Mouse (Mus musculus) MN1 (cell line): ENCODE data around the gene 1700016H13Rik.
A peak's percentile ranks its signal among the peaks of the same experiment; 100 is the strongest.

ENCODE experiments used
- DNase-seq: peaks from one replicate; pipeline ENCODE4 v3.0.0-alpha.2; 2016; ENCODE audit warnings: low spot score

Gene 1700016H13Rik

DNA sequence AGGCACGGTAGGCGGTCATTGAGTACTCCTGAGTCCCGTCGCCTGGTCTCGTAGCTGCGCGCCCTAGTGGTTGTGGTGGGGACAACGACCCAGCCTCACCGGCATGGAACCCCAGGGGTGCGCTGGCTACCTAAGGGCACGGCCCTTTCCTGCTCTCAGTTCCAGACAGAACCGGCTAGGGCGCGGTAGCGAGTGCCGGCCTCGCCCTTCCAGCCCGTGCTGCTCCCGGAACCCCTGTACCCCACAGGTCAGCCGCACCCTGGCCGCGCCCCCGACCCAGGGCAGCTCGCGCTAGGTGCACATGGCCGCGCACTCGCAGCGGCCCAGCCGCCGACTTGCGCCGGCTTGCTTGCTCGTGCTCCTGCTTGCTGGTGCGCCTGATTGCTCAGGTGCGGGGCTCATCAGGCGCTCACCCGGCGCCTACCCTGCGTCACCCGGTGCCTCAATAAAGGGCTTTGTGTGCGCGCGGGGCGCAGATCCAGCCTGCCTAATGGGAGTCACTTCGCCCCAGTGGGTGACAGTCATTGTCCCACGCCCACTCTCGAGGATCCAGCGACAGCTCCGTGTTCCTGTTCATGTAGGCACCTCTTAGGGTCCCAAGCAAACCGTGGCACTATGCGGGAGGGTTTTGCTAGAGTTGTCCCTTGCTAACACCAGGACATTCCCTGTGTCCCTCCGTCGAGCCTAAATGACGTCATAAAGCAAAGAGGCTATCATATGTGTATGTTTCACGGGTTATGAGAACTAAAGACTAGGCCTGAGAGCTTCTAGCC is at the start of gene 1700016H13Rik:
Gene 1700016H13Rik (minus strand): TSS at position 665 of the 773 bp plus-strand sequence.
- no peak for DNase-seq

DNA sequence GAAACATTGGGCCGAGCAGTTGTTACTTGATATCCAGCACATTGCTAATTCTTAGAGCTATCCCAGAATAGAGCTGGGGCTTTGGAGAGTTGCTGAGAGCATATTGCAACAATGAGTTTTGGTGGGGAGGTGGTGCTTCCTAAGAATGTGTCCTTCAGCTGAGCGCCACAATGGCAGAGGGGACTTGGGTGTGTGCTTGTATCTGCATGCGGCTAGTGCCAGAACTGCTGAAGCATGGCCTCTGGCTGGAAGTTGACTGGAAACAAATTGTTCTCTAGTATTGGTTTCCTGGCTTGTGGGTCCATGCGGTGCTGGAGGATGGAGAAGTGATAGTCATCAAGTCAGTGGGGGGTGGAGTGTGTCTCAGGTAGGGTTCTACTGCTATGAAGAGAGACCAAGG is 49.5 kb upstream of the 1700016H13Rik start:
- no peak for DNase-seq

DNA sequence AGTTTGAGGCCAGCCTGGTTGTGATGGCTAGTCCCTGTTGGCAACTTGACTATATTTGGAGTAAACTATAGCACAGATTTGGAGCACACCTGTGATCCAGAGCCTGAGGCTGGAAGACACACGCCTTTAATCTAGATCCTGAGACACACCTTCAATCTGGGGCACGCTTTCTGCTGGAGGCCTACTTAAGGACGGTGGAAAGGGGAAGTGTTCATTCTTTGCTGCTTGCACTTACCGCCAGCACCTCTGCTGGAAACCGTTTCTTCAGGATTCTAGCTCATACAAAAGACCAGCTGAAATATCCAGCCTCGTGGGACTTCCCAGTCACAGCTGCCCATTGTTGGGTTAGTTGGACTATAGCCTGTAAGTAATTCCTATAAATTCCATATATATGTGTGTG is 46.7 kb upstream of the 1700016H13Rik start:
- DNase-seq = no peak

DNA sequence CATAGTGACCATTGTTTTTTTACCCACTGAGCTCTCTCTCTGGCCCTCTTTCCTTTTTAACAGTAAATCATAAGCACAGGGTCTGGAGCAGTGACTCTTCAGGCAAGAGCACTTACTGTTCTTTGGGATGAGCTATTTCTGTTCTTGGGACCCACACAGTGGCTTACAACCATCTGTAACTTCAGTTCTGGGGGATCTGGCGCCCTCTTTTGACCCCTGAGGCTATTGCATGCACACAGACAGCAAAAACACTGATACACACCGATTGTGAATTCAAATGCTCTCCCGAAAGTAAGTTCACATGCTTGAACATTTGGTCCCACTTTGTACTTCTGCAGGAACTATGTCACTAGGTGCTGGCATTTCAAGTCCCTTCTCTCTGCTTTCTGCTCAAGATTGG is 45.7 kb upstream of the 1700016H13Rik start:
- DNase-seq = no peak

DNA sequence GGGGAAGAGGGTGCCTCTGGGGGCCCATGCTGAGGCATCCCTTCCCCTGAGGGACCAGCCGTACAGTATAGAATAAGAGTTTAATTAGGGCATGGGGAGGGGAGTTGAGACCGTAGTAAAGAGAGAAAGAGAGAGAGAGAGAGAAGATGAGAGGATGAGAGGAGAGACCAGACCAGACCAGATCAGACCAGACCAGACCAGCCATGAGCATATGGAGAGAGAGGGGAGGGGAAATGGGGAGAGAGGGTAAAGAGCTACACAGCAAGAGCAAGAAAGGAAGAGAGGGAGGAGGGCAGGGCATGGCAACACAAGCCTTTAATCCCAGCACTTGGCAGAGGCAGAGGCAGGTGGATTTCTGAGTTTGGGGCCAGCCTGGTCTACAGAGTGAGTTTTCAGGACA is 44.9 kb upstream of the 1700016H13Rik start:
- DNase-seq = no peak

DNA sequence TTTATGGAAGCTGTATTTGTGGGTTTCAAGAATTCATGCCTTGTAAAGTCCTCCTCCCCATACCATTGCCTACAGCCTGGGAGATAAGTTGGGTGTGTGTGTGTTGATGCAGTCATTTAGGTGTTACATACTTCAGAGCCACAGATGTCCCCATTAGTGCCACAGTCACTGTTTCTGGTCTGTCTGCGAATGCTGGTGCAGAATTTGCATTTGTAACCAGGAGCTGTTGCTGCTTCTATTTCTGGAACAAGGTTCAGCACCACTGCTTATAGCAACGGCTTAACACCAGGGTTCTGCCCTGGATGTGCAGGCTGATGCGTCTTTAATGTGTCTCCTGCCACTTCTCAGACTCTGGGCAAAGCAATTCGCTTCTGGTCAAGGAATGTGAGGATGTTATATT is 43.7 kb upstream of the 1700016H13Rik start:
- DNase-seq = no peak

DNA sequence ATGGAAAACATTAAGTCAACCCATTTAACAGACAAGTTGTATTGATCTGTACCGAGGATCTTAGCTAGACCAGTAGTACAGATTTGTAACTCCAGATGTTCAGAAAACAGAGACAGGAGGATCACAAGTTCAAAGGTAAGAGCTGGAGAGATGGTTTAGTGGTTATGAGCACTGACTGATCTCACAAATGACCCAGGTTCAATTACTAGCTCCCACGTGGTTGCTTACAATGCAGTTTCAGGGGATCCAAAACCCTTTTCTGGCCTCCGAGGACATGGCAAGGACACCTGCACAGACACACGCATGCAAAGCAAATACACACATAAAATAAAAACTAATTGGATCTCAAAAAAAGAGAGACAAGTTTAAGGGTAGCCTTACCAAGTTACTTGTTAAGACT is 42.8 kb upstream of the 1700016H13Rik start:
- DNase-seq = no peak

DNA sequence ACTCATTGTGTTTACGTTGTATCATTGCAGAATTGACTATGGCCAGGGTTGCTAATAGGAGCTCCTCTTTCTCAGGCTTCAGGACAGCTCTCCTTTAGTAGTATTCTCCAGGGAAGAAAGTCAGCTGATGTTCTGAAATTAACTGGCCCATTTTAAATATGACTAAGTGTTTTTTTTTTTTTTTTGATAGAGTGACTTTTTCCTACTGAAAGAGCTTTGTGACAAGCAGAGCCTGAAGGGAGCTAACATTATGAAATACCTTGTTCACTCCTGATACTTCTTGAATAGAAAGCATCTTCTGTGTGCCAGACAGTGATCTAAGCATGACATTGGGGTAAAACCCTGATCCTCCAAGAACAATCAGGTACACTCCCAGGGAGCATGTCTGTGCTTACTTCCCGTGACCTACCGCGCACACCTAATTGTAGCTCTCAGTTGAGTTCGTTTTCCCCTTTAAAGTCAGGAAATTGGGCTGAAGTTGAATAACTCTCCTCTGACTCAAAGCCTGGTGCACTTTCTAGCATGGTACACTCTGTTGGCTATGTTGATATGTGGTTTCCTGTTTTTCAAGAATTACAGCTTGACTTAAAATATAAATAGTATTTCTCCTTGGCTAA is 42.2 kb upstream of the 1700016H13Rik start:
- no peak for DNase-seq

DNA sequence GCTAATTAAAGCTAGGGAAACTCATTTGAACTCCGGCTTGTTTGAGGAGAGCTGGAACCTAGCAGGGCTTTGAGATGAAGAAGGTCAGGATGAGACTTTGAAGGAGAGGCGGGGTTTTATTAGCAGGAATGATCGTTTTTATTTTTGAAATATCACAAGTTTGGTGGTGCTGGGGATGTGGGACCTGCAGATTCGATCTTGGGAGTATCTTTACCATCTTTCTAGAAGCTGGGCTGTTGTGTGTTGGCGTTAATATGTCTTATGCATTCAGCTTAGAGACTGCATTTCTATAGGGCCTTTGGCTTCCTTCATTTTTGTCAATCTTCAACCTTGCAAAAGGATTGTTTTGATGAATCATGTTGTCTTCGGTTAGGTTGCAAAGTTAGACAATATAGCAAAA is 38.3 kb upstream of the 1700016H13Rik start:
- DNase-seq = no peak

DNA sequence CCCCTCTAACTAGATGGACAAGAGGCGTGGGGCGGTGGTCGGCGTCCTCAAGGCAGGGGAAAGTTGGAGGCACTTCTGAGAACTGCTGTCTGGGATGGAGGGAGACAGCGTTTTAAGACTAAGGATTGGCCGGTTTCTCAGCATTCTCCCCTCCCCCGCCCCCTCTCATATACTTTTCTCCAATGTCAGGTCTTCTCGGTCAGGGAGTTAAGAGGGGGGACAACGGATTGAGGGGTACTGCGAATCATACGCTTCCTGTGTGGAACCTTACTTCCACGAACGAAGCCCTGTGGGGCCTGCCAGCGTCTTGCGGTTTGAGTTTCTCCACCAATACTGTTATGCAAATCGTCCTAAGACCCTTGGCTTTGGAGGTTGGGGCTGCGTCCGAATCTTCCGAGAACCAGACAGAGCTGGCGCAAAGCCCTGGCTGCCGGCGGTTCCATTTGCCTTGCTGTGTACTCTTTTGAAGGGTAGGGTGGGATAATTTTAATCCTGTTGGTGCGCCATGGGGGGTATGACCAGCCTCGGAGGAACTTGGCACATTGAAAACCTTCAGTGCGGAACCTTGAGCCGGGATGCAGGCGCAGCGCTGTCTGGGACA is 37.3 kb upstream of the 1700016H13Rik start:
- DNase-seq = no peak

DNA sequence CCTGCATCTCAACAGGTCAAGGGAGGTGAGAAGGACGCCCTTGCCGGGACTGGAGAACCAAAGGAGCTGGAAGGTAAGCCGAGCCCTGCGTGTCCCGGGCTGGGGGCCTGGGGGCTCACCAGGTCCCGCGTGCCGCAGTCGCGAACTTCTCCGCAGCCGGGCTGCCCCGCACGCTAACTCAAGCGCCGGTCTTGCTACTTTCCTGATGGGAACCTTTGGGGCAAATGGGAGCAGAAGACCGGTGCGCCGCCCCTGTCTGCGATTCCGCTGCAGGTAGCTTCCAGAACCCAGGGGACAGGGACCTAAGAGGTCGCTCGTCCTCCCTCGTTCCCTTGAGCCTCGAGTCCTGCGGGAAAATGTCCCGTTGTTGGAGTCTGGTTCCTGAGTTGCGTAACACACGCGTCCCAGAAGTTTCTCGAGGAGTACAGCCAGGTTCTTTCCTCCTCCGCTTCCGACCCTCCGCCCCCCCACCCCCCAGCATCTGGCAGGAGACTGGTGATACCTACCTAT is 36.8 kb upstream of the 1700016H13Rik start:
- DNase-seq = no peak

DNA sequence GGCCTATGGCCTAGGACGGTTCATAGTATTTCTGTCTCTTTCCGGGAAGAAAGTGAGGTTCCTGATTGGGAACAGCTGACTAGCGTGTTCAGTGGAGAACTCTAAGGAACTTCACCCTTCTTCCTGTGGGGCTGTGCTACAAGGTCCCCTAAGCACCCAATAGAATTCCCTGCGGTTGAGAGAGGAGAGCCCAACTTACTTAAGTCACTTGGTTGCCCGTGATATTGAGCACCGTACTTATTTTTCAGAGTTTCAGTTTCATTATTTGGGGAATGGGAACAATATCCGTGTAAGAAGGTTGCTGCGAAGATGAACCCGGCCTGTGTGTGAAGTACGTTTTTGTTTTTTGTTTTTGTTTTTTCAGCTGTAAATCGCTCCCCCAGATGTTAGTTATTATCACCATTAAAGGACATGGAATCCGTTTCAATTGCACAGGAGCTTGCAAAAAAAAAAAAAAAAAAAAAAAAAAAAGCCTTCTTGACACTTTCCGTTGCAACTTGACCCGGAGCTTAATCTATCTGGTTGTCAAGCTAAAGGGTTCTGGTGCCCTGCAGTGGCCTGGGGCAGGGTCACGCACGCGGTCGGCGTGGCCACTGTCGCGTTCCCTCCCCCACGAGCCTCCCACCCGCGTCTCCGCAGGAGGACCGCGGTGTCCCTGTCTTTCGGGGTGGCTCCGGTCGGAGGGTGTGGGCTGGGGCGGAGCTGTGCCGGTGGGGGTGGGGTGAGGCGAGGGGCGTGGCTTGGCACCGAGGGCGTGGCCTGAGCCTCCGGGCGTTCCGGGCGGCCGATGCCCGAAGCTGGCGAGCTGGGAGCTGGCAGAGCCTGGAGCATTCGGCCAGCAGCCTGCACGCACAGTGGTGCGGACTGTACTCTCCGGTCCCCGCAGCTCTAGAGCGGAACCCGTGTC is 36.1 kb upstream of the 1700016H13Rik start, which contains the start of gene Aff1:
Gene Aff1 (plus strand): TSS at position 751 of the 907 bp plus-strand sequence.
- peak; percentile 82 for DNase-seq

DNA sequence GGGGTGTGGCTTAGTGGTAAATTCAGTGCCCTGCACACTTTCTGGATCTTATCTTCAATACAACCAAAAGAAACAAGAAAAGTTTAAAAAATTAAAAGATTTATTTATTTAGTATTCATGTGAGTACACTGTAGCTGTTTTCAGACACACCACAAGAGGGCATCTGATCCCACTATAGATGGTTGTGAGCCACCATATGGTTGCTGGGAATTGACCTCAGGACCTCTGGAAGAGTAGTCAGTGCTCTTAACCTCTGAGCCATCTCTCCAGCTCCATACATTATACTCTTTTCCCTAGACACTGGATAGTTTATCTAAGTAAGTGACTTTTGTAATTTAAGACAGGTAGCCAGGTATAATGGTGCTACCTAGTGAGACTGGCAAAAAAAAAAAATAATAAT is 35.4 kb upstream of the 1700016H13Rik start:
- DNase-seq = no peak

DNA sequence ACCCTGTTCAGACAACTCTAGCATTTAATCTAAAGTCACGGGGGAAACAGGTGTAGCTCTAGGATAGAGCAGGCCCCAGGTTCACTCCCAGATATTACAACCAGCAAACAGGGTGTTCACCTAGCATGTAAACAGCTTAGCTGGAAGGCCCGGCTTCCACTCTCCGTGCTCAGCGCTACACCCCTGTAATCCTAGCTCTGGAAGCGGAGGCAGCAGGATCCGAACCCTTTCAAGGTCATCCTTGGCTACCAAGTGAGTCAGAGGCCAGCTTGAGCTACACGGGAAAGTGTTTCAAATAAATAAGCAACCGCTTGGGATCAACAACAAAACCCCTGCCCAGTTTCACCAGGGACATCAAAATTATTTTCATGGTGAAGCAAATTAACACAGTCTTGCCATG is 34.4 kb upstream of the 1700016H13Rik start:
- DNase-seq = no peak

DNA sequence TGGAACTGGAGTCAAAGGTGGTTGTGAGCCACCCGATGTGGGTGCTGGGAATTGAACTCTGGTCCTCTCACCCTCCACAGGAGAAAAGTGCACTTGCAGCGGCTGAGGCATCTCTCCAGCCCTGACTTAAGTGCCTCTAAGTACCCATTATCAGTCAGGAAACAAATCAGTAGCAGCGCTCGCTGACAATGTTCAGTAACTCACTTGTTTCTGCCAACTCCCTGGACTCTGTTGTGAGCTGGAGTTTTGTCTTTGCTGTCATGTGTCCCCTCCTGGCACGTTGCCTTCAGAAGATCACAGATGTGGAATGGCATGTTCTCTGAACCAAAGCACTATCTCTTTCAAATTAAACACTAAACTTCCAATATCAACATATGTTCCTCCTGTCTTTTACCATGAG is 33.8 kb upstream of the 1700016H13Rik start:
- DNase-seq = no peak

DNA sequence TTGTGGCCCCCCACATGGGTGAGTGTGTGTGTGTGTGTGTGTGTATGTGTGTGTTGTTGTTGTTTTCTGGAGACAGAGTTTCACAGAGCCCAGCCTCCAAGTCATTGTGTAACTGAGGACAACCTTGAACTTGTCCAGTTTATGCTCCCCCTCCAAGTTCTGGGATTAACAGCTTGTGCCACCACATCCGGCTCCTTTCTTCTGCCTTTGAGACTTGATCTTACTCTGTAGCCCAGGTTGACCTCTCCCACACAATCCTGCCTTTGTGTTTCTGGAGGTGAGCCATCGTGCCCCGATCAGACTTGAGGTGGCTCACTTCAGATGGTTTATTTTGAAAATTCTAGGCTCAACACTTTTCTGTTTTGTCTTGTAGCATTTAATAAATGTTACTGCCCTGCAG is 26.0 kb upstream of the 1700016H13Rik start:
- DNase-seq = no peak

DNA sequence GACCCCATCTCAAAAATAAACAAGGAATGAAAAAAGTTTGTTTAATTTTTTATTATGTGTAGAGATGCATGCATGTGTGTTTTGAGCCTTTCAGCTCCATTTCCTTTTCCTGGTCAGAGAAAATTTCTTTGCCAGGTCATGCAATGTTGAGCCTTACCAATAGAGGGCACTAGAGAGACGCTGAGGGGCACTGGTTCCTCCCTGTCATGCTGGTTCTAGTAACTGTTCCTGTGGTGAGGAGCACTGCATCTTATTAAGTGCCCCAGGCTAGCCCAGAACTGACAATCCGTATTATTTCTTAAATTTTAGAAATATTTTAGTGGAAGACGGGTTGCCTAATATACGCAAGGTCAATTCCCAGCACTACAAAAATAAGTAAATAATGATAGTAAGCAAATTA is 24.6 kb upstream of the 1700016H13Rik start:
- peak; percentile 56 for DNase-seq

DNA sequence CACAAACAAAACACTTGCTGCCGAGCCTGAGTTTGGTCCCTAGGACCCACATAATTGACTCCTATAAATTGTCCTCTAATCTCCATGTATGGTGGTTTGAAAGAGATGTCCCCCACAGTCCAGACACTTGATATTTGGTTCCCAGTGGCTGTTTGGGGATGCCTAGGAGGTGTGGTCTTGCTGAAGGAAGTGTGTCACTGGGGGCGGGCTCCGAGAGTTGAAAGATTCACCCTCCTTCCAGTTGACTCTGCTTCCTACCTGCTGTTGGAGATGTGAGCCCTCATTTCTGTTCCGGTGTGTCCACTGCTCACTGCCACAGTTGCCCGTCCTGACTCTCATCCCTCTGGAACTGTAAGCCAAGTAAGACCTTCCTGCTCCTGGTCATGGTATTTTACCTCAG is 23.2 kb upstream of the 1700016H13Rik start:
- no peak for DNase-seq

DNA sequence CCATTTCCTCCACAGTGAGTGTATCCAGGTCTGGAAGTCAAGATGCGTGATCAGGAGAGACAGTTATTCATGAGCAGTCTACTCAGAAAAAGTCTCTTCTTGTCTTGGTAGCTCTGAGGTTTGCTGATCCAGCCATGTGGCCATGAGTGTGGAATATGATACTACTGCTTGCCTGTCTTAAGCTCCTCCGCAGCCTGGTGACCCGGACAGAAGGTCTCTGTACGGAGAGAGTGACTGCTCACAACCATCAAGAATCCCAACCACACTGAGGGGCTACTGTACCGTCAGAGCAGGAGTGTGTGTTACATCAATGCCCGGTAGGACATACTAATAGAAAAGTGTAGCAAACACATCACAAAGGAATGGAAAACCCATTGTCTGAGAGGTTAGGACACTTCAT is 22.1 kb upstream of the 1700016H13Rik start:
- DNase-seq = no peak

DNA sequence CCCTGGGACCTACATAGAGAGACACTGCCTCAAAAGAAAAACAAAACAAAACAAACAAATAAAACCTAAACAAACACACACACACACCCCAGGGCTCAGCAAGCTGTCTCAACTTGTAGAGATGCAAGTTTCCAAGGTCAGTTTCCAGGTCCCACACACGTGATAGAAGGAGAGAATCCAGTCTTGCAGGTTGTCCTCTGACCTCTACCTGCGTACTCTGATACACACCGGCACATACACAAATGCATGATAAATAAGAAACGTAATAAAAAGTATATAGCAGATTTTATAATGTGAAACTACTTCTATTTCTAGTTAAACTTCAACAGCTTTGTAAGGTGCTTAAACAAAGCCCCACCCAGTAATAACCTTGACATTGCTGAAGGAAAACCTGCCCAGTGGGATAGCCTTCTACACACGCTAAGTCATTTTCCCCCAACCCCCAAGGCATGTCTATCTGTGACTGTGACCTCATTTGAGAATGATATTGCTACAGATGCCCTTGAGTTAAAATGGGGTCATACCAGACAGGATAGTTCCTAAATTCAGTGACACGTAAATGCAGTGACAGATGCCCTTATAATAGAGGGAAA is 20.6 kb upstream of the 1700016H13Rik start:
- DNase-seq = no peak

DNA sequence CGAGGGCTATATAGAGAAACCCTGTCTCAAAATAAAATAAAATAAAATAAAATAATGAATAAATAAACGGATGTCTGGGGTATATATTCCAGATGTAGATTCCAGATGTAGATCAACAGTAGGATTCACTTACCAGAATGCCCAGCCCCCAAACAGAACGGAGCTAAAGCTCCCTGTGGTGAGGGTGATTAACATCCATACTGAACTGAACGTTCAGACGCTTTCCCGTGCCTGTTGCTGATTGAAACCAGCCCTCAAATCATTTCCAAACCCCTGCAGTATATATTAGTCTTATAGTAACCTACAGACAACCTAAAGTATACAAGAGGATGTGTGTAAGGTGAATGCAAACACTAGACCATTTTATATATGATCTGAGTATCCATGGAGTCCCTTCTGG is 18.7 kb upstream of the 1700016H13Rik start:
- DNase-seq = no peak

DNA sequence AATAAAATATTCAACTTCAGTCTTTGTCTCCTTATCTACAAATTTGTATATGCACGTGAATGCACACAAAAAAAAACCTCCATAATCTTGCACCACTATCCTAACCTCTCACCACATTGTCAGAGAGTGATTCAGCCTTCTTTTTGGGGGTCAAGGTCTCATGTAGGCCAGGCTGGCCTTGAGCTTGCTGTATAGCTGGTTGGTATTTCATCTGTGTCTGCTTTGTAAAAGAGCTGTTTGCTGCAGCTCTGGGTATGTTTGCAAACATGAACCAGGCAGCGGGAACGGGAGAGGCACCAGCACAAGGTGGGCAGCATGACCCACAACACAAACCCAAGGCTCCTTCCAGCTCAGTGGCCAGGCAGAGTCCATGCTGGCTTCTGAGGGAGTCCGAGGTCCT is 17.8 kb upstream of the 1700016H13Rik start:
- no peak for DNase-seq
